ENCODE assay signal across 12 mouse cellular contexts in genomic region chr5:23551687-23552086, GRCm38 (mm10).
DNase-seq lines count a peak whose midpoint lies in the region; ATAC-seq and TF ChIP-seq lines count a peak whose summit lies in the region.
"Had no signal": no experiment of that assay in that cellular context is flagged by ENCODE, and none has a peak within 500 bp of the region (broad histone marks: within the 10 kb centered on the region; RNA-seq: fewer than 3 reads in every experiment).

No protein-coding gene starts in this region.

- H3K79me2 ChIP-seq in heart, adult 2 months (replicated peaks; ENCODE audit: control insufficient read depth, insufficient read depth, low read length), result no peaks in the 10 kb centered on the region; the same call in 1 of the 2 replicates
- H3K79me2 ChIP-seq in myocyte (ENCODE audit: control insufficient read depth, insufficient read depth), result no peaks in the 10 kb centered on the region

- no peaks in the 10 kb centered on the region for H3K27me3 ChIP-seq in heart, adult 2 months (ENCODE audit: control insufficient read depth, insufficient read depth, low read length)
- H3K27me3 ChIP-seq in heart, embryonic 12.5 days (replicated peaks), result no peaks in the 10 kb centered on the region
- H3K27me3 ChIP-seq in myocyte (ENCODE audit: control insufficient read depth, insufficient read depth, insufficient read length), result no peaks in the 10 kb centered on the region
- H3K27me3 ChIP-seq in intestine, embryonic 15.5 days (replicated peaks), result no peaks in the 10 kb centered on the region
- H3K27me3 ChIP-seq: embryonic facial prominence, embryonic 15.5 days had no signal

- TF ChIP-seq EP300 in heart, adult 2 months (IDR thresholded peaks at IDR 0.05; ENCODE audit: insufficient read depth, low read depth, low read length), result 0 out of 2 replicates have a peak, but pooled peaks have one; percentile 17

- no peak overlapping the region for H3K4me3 ChIP-seq in heart, adult 2 months
- H3K4me3 ChIP-seq in heart, embryonic 12.5 days, result no peak overlapping the region
- no peak overlapping the region for H3K4me3 ChIP-seq in myocyte
- H3K4me3 ChIP-seq in intestine, embryonic 15.5 days (replicated peaks), result no peak overlapping the region
- H3K4me3 ChIP-seq: embryonic facial prominence, embryonic 15.5 days; limb, embryonic 10.5 days had no signal

- ATAC-seq in heart, embryonic 12.5 days (ENCODE audit: insufficient number of reproducible peaks, low FRiP score), result no peak
- no peak for ATAC-seq in intestine, embryonic 15.5 days
- ATAC-seq in CD4-positive, CD25-positive, alpha-beta regulatory T cell, adult 4 months, result no peak

- peaks cover 6% of the 10 kb centered on the region; the same call in 1 of the 2 replicates for H3K36me3 ChIP-seq in heart, adult 2 months (ENCODE audit: control insufficient read depth, insufficient read depth, low read length)
- H3K36me3 ChIP-seq in heart, embryonic 12.5 days, result peaks cover 5% of the 10 kb centered on the region; the same call in 1 of the 2 replicates
- H3K36me3 ChIP-seq in myocyte (ENCODE audit: control insufficient read depth, insufficient read depth), result peaks cover 4% of the 10 kb centered on the region
- H3K36me3 ChIP-seq in intestine, embryonic 15.5 days, result no peaks in the 10 kb centered on the region

- no peak overlapping the region for H3ac ChIP-seq in myocyte (ENCODE audit: control insufficient read depth, insufficient read length)

- peak; percentile 24 for DNase-seq in heart, adult 2 months
- DNase-seq in gastrocnemius, postnatal 14 days, result peak; percentile 12
- peak; percentile 3 for DNase-seq in heart, postnatal 25 days (ENCODE audit: low spot score)
- no peak for DNase-seq in thymus, postnatal 14 days
- DNase-seq: cerebellum, adult 11 months had no signal

- H3K9me3 ChIP-seq in heart, embryonic 12.5 days (replicated peaks), result no peaks in the 10 kb centered on the region
- no peaks in the 10 kb centered on the region for H3K9me3 ChIP-seq in intestine, embryonic 15.5 days
- H3K9me3 ChIP-seq: embryonic facial prominence, embryonic 15.5 days; limb, embryonic 10.5 days had no signal

- H3K4me1 ChIP-seq in heart, adult 2 months (ENCODE audit: control insufficient read depth, insufficient read depth, low read length), result peaks cover 2% of the 10 kb centered on the region
- peaks cover 18% of the 10 kb centered on the region for H3K4me1 ChIP-seq in heart, embryonic 12.5 days (replicated peaks)
- H3K4me1 ChIP-seq in intestine, embryonic 15.5 days (replicated peaks), result 0 out of 2 replicates have a peak, but pooled peaks cover 3% of the 10 kb centered on the region
- H3K4me1 ChIP-seq: embryonic facial prominence, embryonic 15.5 days had no signal

- TF ChIP-seq CTCF in heart, adult 2 months (IDR thresholded peaks at IDR 0.05), result no peak

- 60% methylated on average over 5 of the region's 5 CpGs for WGBS in heart, adult 2 months
- WGBS in heart, embryonic 12.5 days, result 59% methylated on average over 5 of the region's 5 CpGs
- WGBS in intestine, embryonic 15.5 days, result 72% methylated on average over 5 of the region's 5 CpGs

- no peak overlapping the region for H3K27ac ChIP-seq in heart, adult 2 months
- no peak overlapping the region for H3K27ac ChIP-seq in heart, embryonic 12.5 days (ENCODE audit: poor library complexity, severe bottlenecking)
- H3K27ac ChIP-seq in intestine, embryonic 15.5 days, result no peak overlapping the region
- H3K27ac ChIP-seq: embryonic facial prominence, embryonic 15.5 days; limb, embryonic 10.5 days; macrophage had no signal

- intact Hi-C loops in heart, adult 2 months (cut with DNase I), result no loop called here
- intact Hi-C loops in gastrocnemius, postnatal 14 days (cut with DNase I; ENCODE audit: low total_unique reads), result no loop called here
- intact Hi-C loops in heart, postnatal 25 days (cut with DNase I), result no loop called here

- no peak for TF ChIP-seq POLR2A in heart, adult 2 months (IDR thresholded peaks at IDR 0.05; ENCODE audit: insufficient read depth, low read depth, low read length)
- no peak for TF ChIP-seq POLR2A in myocyte (IDR thresholded peaks at IDR 0.05; ENCODE audit: insufficient read length, low read depth)

- no peak overlapping the region for H3K9ac ChIP-seq in heart, adult 2 months (ENCODE audit: low read depth, low read length)
- H3K9ac ChIP-seq in heart, embryonic 12.5 days, result no peak overlapping the region
- no peak overlapping the region for H3K9ac ChIP-seq in intestine, embryonic 15.5 days
- H3K9ac ChIP-seq: embryonic facial prominence, embryonic 15.5 days had no signal

- H3K4me2 ChIP-seq in heart, embryonic 12.5 days, result no peak overlapping the region
- H3K4me2 ChIP-seq in myocyte (ENCODE audit: low read depth), result no peak overlapping the region
- H3K4me2 ChIP-seq in intestine, embryonic 15.5 days (replicated peaks), result no peak overlapping the region
- H3K4me2 ChIP-seq: embryonic facial prominence, embryonic 15.5 days had no signal

TF ChIP-seq in myocyte, 11 proteins besides CTCF, POLR2A, EP300 and RAD21:
- TF ChIP-seq POLR2AphosphoS2 (IDR thresholded peaks at IDR 0.05; ENCODE audit: insufficient read length, low read depth) (no peak), SRF (IDR thresholded peaks at IDR 0.05; ENCODE audit: control insufficient read depth, insufficient read length, low read depth) (peak; percentile 81)
